Mouse (Mus musculus): ENCODE measurements around the gene Dolpp1.

GRCm38 (mm10) chr2:30357552-30358510 lies 34.2 kb upstream of the Dolpp1 start:
- TF ChIP-seq GATA1 (IDR thresholded peaks at IDR 0.05; ENCODE audit: borderline replicate concordance, low read length) = no peak
- no peak for TF ChIP-seq FLI1 (IDR thresholded peaks at IDR 0.05; ENCODE audit: low read length)

All from megakaryocyte, embryonic 14.5 days (primary cell).